Mouse (Mus musculus) heart, adult 2 months (tissue): ENCODE measurements around the gene Cbln3.

Source experiments
- CTCF ChIP-seq: fragments of 200-600 bp; IDR thresholded peaks from 2 replicates; pipeline ENCODE4 v1.8.1; 2022; ENCODE audit warnings: antibody characterized with exemption, mild to moderate bottlenecking, moderate library complexity
- POLR2A ChIP-seq: fragments of 200-500 bp; IDR thresholded peaks from 2 replicates; pipeline ENCODE4 v1.6.1; 2011; ENCODE audit warnings: mild to moderate bottlenecking, low read depth, low read length, control low read depth; ENCODE audit not compliant: insufficient read depth

- TF ChIP-seq CTCF, result no peak
- TF ChIP-seq POLR2A, result no peak
Observed at GRCm38 (mm10) chr14:55873242-55873713, 10.9 kb downstream of the Cbln3 start.
